Mouse (Mus musculus) G1E (cell line): Measurements from ENCODE around the gene Ttyh1.

Source experiments
- CTCF ChIP-seq: IDR thresholded peaks from 2 replicates; pipeline ENCODE4 v1.5.1; 2012; ENCODE audit warnings: low read depth, low read length, inconsistent platforms, mixed read lengths
- GATA1 ChIP-seq: IDR thresholded peaks from 2 replicates; pipeline ENCODE4 v1.6.1; 2012; ENCODE audit warnings: borderline replicate concordance, low read length, inconsistent platforms, mixed read lengths
- GATA2 ChIP-seq: IDR thresholded peaks from 2 replicates; pipeline ENCODE4 v1.6.1; 2012; ENCODE audit warnings: low read depth, low read length, inconsistent platforms, borderline replicate concordance
- POLR2AphosphoS5 ChIP-seq: IDR thresholded peaks from 2 replicates; pipeline ENCODE4 v1.6.1; 2012; ENCODE audit warnings: low read depth, low read length, inconsistent platforms; ENCODE audit not compliant: insufficient replicate concordance
- TAL1 ChIP-seq: conservative IDR thresholded peaks from 2 replicates; pipeline ENCODE4 v1.6.1; 2012; ENCODE audit warnings: low read depth, low read length, inconsistent platforms, mixed read lengths

DNA sequence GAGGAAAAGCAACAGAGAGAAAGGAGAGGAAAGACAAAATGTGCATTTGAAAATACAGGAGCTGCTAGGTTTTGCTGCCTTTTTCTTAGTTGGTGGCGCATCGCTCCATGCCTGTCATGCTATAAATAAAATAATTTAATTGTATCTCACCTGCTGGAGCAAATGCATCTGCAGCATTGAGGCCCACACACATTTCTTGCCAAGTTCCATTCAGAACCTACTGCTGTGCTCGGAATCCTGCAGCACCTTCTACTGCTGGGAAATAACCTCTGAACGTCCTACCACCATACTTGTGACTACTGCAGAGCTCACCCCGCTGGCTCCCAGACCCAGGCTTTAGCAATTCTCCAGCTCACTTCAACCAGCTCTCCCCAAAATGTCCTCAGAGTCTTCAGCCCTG, 18.1 kb upstream of the Ttyh1 start:
- TF ChIP-seq CTCF: no peak
- TF ChIP-seq POLR2AphosphoS5: no peak
- no peak for TF ChIP-seq TAL1
- TF ChIP-seq GATA2: no peak
- TF ChIP-seq GATA1: no peak
